In the genomic region with DNA sequence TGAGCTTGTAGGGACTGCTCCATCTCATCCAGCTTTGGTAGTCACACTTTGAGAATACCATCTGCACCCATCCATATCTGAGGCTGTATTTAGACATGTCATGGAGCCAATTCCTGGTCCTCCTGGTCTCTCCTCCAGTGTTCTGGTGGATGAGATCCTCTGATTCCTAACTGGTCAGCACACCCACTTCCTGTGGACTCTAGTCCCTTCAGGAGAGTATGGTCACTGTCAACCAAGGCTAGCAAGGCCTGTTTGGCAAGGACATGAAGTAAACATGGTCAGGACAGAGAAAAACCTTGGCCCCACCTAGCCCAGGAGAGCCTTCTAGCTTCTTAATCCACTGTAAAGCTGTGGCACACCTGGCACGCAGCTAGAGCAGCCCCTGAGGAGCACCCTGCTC, we compare ENCODE assay signal across 27 mouse cellular contexts. TPM values are rescaled to one million over a fixed set of nuclear protein-coding genes. Genes with fewer than 3 reads are reported as not detected.
A peak's percentile ranks its signal among the peaks of the same experiment; 100 is the strongest.
DNase-seq lines count a peak whose midpoint lies in the region; TF ChIP-seq lines count a peak whose summit lies in the region.
"Had no signal": no experiment of that assay in that cellular context is flagged by ENCODE, and none has a peak within 500 bp of the region (broad histone marks: within the 10 kb centered on the region; RNA-seq: fewer than 3 reads in every experiment).

No protein-coding gene starts in this region.

- H3K27me3 ChIP-seq in kidney, adult 2 months (replicated peaks; ENCODE audit: control insufficient read depth, insufficient read depth, low read length) = no peaks in the 10 kb centered on the region
- H3K27me3 ChIP-seq in testis, adult 2 months (ENCODE audit: control insufficient read depth, insufficient read depth, low read length) = no peaks in the 10 kb centered on the region
- H3K27me3 ChIP-seq: embryonic facial prominence, embryonic 13.5 days; hindbrain, embryonic 13.5 days; limb, embryonic 13.5 days; lung, embryonic 15.5 days; midbrain, embryonic 15.5 days had no signal

- no peaks in the 10 kb centered on the region for H3K36me3 ChIP-seq in kidney, adult 2 months (ENCODE audit: control insufficient read depth, insufficient read depth, low read length)
- no peaks in the 10 kb centered on the region for H3K36me3 ChIP-seq in testis, adult 2 months (ENCODE audit: control insufficient read depth, insufficient read depth, low read length)
- H3K36me3 ChIP-seq: embryonic facial prominence, embryonic 13.5 days; hindbrain, embryonic 13.5 days; limb, embryonic 13.5 days; lung, embryonic 15.5 days; midbrain, embryonic 15.5 days had no signal

- no peak for TF ChIP-seq CTCF in kidney, adult 2 months (conservative IDR thresholded peaks at IDR 0.05; ENCODE audit: insufficient read depth, insufficient read length, low read depth, low read length)
- TF ChIP-seq CTCF in testis, adult 2 months (IDR thresholded peaks at IDR 0.05; ENCODE audit: control insufficient read depth, insufficient read depth, insufficient replicate concordance, low read depth, low read length) = no peak

- 0 out of 2 replicates have a peak overlapping the region, but pooled peaks have one; percentile 13 for H3K27ac ChIP-seq in kidney, adult 2 months (ENCODE audit: insufficient read depth, low read depth, low read length)
- H3K27ac ChIP-seq in testis, adult 2 months (ENCODE audit: control insufficient read depth, insufficient read depth, low read depth, low read length) = peak overlapping the region; percentile 28; the same call in 1 of the 2 replicates
- H3K27ac ChIP-seq: embryonic facial prominence, embryonic 13.5 days; hindbrain, embryonic 13.5 days; limb, embryonic 13.5 days; lung, embryonic 15.5 days; midbrain, embryonic 15.5 days had no signal

- H3K4me1 ChIP-seq in kidney, adult 2 months (ENCODE audit: control insufficient read depth, insufficient read depth, low read length) = peaks cover 65% of the 10 kb centered on the region
- peaks cover 21% of the 10 kb centered on the region for H3K4me1 ChIP-seq in testis, adult 2 months (ENCODE audit: control insufficient read depth, insufficient read depth, low read length)

- 46% methylated on average over 1 of the region's 1 CpGs for WGBS in kidney, adult 2 months

- peak; percentile 56 for DNase-seq in adrenal gland, postnatal 10 days
- DNase-seq in adrenal gland, postnatal 36 days = no peak
- DNase-seq in kidney, adult 2 months = no peak
- DNase-seq in kidney, adult 8-10 months = no peak
- DNase-seq in testis, postnatal 14 days (ENCODE audit: low spot score) = no peak
- DNase-seq in right cerebral cortex, postnatal 36 days (ENCODE audit: low spot score in 2 of 2) = no peak
- no peak for DNase-seq in urinary bladder, postnatal 10 days (ENCODE audit: low spot score)
- DNase-seq: adrenal gland, postnatal 25 days; gastrocnemius, postnatal 25 days; kidney, postnatal 36 days; layer of hippocampus, adult 9-11 months had no signal

- H3K4me3 ChIP-seq in kidney, adult 2 months (ENCODE audit: insufficient read depth, low read depth, low read length) = no peak overlapping the region
- no peak overlapping the region for H3K4me3 ChIP-seq in testis, adult 2 months (ENCODE audit: control insufficient read depth, low read depth, low read length)
- H3K4me3 ChIP-seq: embryonic facial prominence, embryonic 13.5 days; hindbrain, embryonic 13.5 days; limb, embryonic 13.5 days; lung, embryonic 15.5 days; midbrain, embryonic 15.5 days; myocyte had no signal

- TF ChIP-seq POLR2A in kidney, adult 2 months (IDR thresholded peaks at IDR 0.05; ENCODE audit: low read depth, low read length) = no peak
- TF ChIP-seq POLR2A in testis, adult 2 months (IDR thresholded peaks at IDR 0.05; ENCODE audit: control insufficient read depth, low read depth, low read length) = no peak

RNA-seq across cellular contexts. Expression of gene Zfp787, which starts 4.5 kb away (rescaled TPM):
- total RNA-seq in adrenal gland, postnatal 10 days (2021) = 10 to 100 TPM; 46.2 to 61.5 TPM
- total RNA-seq in adrenal gland, postnatal 36 days (2021) = 10 to 100 TPM; 35.1 to 50.9 TPM
- 54.2 and 66.1 TPM in 2 replicates for polyA plus RNA-seq in kidney, adult 2 months (2012; rRNA removed)
- polyA plus RNA-seq in testis, adult 2 months (2012; rRNA removed) = 41.0 and 45.8 TPM in 2 replicates

RNA-seq across cellular contexts. Expression of gene Zfp444, which starts 20.8 kb away (rescaled TPM):
- 10 to 100 TPM; 26.4 to 27.9 TPM for total RNA-seq in adrenal gland, postnatal 10 days (2021)
- 10 to 100 TPM; 26.4 to 35.9 TPM for total RNA-seq in adrenal gland, postnatal 36 days (2021)
- 47.1 and 65.2 TPM in 2 replicates for polyA plus RNA-seq in kidney, adult 2 months (2012; rRNA removed)
- 20.3 and 21.6 TPM in 2 replicates for polyA plus RNA-seq in testis, adult 2 months (2012; rRNA removed)

RNA-seq across cellular contexts. Expression of gene Galp, which starts 45.6 kb away (rescaled TPM):
- not detected for total RNA-seq in adrenal gland, postnatal 10 days (2021)
- total RNA-seq in adrenal gland, postnatal 36 days (2021) = not detected
- not detected in 2 replicates for polyA plus RNA-seq in kidney, adult 2 months (2012; rRNA removed)
- polyA plus RNA-seq in testis, adult 2 months (2012; rRNA removed) = not detected in 2 replicates
- total RNA-seq: adrenal gland, postnatal 25 days; ES-E14; gastrocnemius, postnatal 25 days; heart, postnatal 25 days; left cerebral cortex, postnatal 14 days; megakaryocyte-erythroid progenitor cell, adult 5-6 weeks had no signal
- polyA plus RNA-seq: embryonic facial prominence, embryonic 13.5 days; forebrain, embryonic 14.5 days; hindbrain, embryonic 13.5 days; inflammation-experienced regulatory T-cells, adult 6 months; kidney, embryonic 14.5 days; limb, embryonic 13.5 days; lung, embryonic 15.5 days; midbrain, embryonic 15.5 days; myocyte; neural tube, embryonic 14.5 days; stomach, embryonic 14.5 days had no signal
